Mouse (Mus musculus) midbrain, embryonic 11.5 days (tissue): ENCODE data around the gene Stoml1. TPM values are rescaled to one million over a fixed set of nuclear protein-coding genes. Genes with fewer than 3 reads are reported as not detected.
A peak's percentile ranks its signal among the peaks of the same experiment; 100 is the strongest.

ENCODE experiments used
- ATAC-seq: fragments of 200-750 bp; cut with Nextera tagmentation; 2 replicates; pipeline ENCODE4 v1.8.0; 2017; ENCODE audit warnings: moderate TSS enrichment, moderate library complexity; ENCODE audit not compliant: low FRiP score
- DNase-seq: peaks from one replicate; pipeline ENCODE4 v3.0.0; 2015; ENCODE audit warnings: low spot score; ENCODE audit errors: missing footprints
- H3K27ac ChIP-seq: fragments of 300-500 bp; sonication (generic); 2 replicates; pipeline ENCODE4 v1.5.1; 2014; ENCODE audit warnings: low read depth, low read length
- H3K27me3 ChIP-seq: fragments of 300-500 bp; sonication (generic); 2 replicates; pipeline ENCODE4 v1.6.1; 2014; ENCODE audit warnings: mild to moderate bottlenecking, low read length, moderate library complexity, mixed read lengths; ENCODE audit not compliant: control insufficient read depth, insufficient read depth
- H3K36me3 ChIP-seq: fragments of 300-500 bp; sonication (generic); 2 replicates; pipeline ENCODE4 v1.6.1; 2014; ENCODE audit warnings: mild to moderate bottlenecking, low read length, moderate library complexity, mixed read lengths; ENCODE audit not compliant: control insufficient read depth, insufficient read depth
- H3K4me1 ChIP-seq: fragments of 300-500 bp; sonication (generic); 2 replicates; pipeline ENCODE4 v1.6.1; 2014; ENCODE audit warnings: low read length; ENCODE audit not compliant: control insufficient read depth, insufficient read depth
- H3K4me2 ChIP-seq: fragments of 300-500 bp; sonication (generic); 2 replicates; pipeline ENCODE4 v1.6.1; 2014; ENCODE audit warnings: mild to moderate bottlenecking, moderate library complexity
- H3K4me3 ChIP-seq: fragments of 300-500 bp; sonication (generic); 2 replicates; pipeline ENCODE4 v1.5.1; 2014; ENCODE audit warnings: low read depth, low read length
- H3K9ac ChIP-seq: fragments of 300-500 bp; sonication (generic); 2 replicates; pipeline ENCODE4 v1.6.1; 2014; ENCODE audit warnings: low read length
- H3K9me3 ChIP-seq: fragments of 300-500 bp; sonication (generic); 2 replicates; pipeline ENCODE4 v1.6.1; 2016; ENCODE audit warnings: low read length; ENCODE audit not compliant: control insufficient read depth
- WGBS: fragments of 180-500 bp; shearing (Covaris S2); extraction: QIAGEN DNeasy Blood & Tissue Kit; methylation state at CpG from one replicate; pipeline ENCODE4 v1.1.7; 2014; 5-methylcytosine and 5-hydroxymethylcytosine counted together
- microRNA-seq: library from miRNA; unstranded; fragments of <30 nt; microRNA quantifications from one replicate; pipeline ENCODE4, GENCODE M21; 2017
- polyA plus RNA-seq: library from polyadenylated mRNA; unstranded; fragments of >200 nt; fragmentation: Nextera tagmentation; extraction: Ambion mirVana; gene quantifications from 2 replicates; pipeline ENCODE4 v1.2.1, GENCODE M21; 2014

Gene Stoml1
- polyA plus RNA-seq, 1 experiment from 2014 or later, result 29.7 TPM

DNA sequence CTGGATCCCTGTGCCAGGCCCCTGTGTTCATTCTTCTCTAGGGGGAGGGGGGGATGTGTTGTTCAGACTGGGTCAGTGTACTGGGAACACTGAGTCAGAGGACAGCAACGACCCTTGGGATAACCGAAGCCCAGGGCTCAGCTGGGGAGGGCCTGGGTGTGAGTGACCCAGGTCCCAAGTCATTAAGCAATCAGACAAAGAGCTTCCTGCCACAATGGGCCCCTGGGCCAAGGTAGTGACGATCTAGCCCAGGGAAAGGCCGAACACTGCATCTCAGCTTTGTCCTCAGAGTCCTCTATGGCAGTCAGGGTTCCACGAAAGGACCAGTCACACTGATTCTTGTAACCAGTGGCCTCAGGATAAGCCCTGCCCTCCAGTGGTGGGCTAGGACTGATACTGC lies 50.2 kb downstream of the Stoml1 start:
- no peak overlapping the region for H3K9ac ChIP-seq
- no peaks in the 10 kb centered on the region for H3K27me3 ChIP-seq
- no peak overlapping the region for H3K4me3 ChIP-seq
- peaks cover 6% of the 10 kb centered on the region for H3K4me1 ChIP-seq
- no peak overlapping the region for H3K4me2 ChIP-seq
- no peaks in the 10 kb centered on the region for H3K9me3 ChIP-seq
- ATAC-seq (no peak), DNase-seq (no peak)
- no peak overlapping the region for H3K27ac ChIP-seq
- no peaks in the 10 kb centered on the region for H3K36me3 ChIP-seq
- 63% methylated on average over 5 of the region's 5 CpGs for WGBS

DNA sequence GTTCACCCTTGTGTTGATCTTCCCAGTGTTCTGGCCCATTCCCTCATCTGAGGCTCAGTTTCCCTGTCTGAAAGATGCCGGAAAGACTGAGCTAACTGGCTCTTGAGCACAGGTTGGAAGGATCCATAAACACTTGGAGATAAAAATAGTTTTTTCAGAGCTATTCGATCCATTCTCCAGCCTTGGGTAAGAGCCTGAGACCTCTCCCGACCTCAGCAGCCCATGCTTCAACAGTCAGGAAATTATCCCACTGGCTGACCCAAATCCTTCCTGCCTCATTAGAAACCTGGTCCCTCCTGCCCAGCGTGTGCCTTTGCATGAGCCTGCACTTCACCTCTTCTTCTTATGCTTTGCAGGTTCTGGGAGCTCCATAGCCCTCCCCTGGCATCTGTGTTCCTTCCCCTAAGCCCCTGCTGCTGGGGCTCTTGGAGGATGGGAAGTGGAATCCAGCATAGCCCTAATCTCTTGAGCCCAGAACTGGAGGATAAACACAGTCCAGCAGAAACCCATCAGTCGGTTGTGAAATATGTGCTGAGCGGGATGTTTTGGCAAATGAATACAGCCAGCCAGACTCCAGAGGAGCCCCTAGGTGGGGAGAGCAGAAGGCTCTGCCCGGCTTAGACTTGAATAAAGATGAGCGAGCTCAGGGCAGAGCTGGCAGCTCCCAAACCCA lies 50.8 kb downstream of the Stoml1 start:
- 60% methylated on average over 8 of the region's 8 CpGs for WGBS

DNA sequence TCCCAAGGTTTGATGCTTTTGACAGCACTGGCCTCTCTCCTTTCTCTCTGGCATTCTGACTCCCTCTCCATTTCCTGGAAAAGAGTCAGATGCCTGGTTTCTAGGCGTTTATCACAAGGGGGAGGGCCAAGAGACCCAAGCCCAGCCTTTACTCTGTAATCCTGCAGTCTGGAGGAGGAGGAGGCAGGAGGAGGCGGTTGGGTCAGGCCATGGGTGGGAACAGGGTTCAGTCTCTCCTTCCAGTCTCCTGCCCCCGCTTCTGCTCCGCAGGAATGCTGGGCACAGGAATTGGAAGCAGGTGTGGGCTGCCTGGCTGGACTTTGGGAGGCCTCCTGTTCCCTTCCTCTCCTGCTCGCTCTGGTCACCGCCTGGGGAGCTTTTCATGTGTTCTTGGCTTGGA lies 52.7 kb downstream of the Stoml1 start:
- Histone ChIP-seq H3K4me2 (no peak overlapping the region), H3K4me3 (no peak overlapping the region), H3K27me3 (0 out of 2 replicates have a peak, but pooled peaks cover 3% of the 10 kb centered on the region), H3K9me3 (no peaks in the 10 kb centered on the region), H3K36me3 (no peaks in the 10 kb centered on the region), H3K9ac (no peak overlapping the region), H3K27ac (no peak overlapping the region), H3K4me1 (peaks cover 6% of the 10 kb centered on the region)
- 20% methylated on average over 6 of the region's 6 CpGs for WGBS
- ATAC-seq (no peak), DNase-seq (no peak)

More for the DNA sequence above, 50.8 kb downstream of the Stoml1 start:
- no peak for DNase-seq
- Histone ChIP-seq H3K9ac (no peak overlapping the region), H3K4me2 (no peak overlapping the region), H3K27ac (no peak overlapping the region), H3K27me3 (no peaks in the 10 kb centered on the region), H3K36me3 (no peaks in the 10 kb centered on the region), H3K4me1 (peaks cover 6% of the 10 kb centered on the region), H3K4me3 (no peak overlapping the region), H3K9me3 (no peaks in the 10 kb centered on the region)
- ATAC-seq, result no peak

DNA sequence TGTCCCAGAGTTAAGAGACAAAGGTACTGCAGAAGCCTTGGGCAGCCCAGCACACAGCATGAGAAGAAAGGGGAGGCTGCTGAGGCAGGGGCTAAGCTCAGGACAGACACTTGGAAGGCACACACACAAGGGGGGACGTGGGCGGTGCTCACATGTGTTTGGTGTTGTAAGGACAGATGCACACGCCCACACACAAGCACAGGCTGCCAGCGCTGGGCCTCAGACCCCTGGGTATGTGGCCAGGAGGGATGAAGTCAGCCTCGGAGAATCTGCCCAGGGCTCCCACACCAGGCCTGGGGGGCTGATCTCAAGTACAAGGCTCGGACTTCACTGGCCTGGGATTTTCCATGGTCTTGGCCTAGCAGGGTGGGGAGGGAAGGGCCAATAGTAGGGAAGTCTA lies 55.4 kb downstream of the Stoml1 start:
- Histone ChIP-seq H3K4me1 (peaks cover 16% of the 10 kb centered on the region), H3K4me3 (no peak overlapping the region), H3K9me3 (no peaks in the 10 kb centered on the region), H3K36me3 (no peaks in the 10 kb centered on the region), H3K27ac (no peak overlapping the region), H3K4me2 (no peak overlapping the region), H3K9ac (no peak overlapping the region), H3K27me3 (peaks cover 21% of the 10 kb centered on the region)
- DNase-seq, result no peak
- no peak for ATAC-seq
- 30% methylated on average over 6 of the region's 6 CpGs for WGBS

DNA sequence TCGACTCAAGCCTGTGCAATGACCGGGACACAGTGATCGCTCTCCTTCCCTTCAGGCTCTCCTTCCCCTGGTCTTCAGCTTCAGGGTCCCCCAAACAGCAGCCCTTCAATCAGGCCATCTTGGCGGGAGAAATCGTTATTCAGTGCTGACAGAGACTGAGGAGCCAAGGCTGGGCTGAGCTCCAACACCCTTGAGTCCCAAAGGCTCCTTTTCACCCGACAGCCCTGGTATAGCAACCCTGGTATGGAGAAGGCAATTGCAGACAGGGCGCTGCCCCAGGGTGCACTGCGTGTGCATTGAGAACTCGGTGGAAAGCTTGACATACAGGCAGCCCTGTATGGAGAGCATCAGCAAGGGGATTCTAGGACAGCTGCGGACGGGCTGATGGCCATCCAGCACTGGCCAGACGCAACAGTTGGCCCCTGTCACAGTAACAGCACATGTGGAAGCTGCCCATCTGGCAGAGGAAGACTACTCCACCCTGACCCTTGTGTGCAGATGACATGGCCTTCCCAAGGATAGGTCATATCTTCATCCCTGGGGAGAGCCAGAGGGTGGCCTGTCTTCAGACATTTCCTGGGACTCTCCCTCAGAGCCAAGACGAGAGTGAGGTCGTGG lies 57.2 kb downstream of the Stoml1 start:
- Histone ChIP-seq H3K9ac (no peak overlapping the region), H3K4me3 (no peak overlapping the region), H3K4me2 (no peak overlapping the region), H3K36me3 (no peaks in the 10 kb centered on the region), H3K4me1 (peaks cover 16% of the 10 kb centered on the region), H3K27me3 (peaks cover 21% of the 10 kb centered on the region), H3K27ac (no peak overlapping the region), H3K9me3 (no peaks in the 10 kb centered on the region)
- 87% methylated on average over 14 of the region's 14 CpGs for WGBS
- ATAC-seq (no peak), DNase-seq (no peak)

DNA sequence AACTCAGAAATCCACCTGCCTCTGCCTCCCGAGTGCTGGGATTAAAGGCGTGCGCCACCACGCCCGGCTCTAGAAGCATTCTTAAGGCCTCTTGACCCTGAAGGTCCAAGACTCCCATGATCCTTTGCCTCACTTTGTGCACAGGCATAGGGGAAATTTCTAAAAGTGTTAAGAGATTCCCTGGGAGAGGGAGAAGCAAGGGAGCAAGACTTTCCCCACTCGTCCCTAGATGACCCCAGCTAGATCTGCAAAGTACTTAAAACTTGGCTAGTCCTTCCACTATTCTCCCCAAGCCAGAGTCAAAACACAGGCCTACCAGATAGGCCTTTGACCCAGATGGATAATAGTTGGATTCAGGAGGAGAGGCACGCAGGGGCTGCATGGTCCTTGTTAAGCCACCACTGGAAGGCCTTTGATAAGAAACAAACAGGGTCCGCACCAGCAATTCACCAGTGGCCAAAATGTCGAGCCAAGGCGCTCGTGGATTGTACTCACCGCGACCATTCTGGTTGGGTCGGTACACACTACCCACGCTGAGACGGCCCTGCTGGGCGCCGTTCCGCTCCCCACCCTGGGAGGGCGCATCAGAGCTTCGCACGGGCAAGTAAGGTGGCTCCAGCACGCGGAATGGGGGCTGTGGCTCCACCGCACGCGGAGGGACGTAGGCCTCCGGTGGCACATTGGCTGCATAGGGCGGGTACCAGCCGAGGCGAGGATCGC lies 58.4 kb downstream of the Stoml1 start:
- H3K36me3 ChIP-seq, result no peaks in the 10 kb centered on the region
- peak overlapping the region; percentile 59; the same call in 1 of the 2 replicates for H3K4me2 ChIP-seq
- no peak overlapping the region for H3K27ac ChIP-seq
- peaks cover 21% of the 10 kb centered on the region for H3K27me3 ChIP-seq
- ATAC-seq (no peak), DNase-seq (peak; percentile 88)
- no peaks in the 10 kb centered on the region for H3K9me3 ChIP-seq
- no peak overlapping the region for H3K9ac ChIP-seq
- H3K4me3 ChIP-seq, result 0 out of 2 replicates have a peak overlapping the region, but pooled peaks have one; percentile 34
- 50% methylated on average over 33 of the region's 33 CpGs for WGBS
- H3K4me1 ChIP-seq, result peaks cover 22% of the 10 kb centered on the region

Small RNA genes within 50 kb of the gene (microRNA-seq; reads per million reads assigned to microRNA genes)
- gene Mir6385, result not detected

Other genes starting within 250 kb of the Stoml1 start
- 0.12 TPM in 1 of 2 replicates, not detected in the other for gene Cyp11a1, start 246.8 kb upstream of the Stoml1 start, polyA plus RNA-seq
- gene Stra6, start 189.4 kb upstream of the Stoml1 start, polyA plus RNA-seq, result 7.3 and 9.7 TPM in 2 replicates
- gene Ccdc33, start 134.3 kb upstream of the Stoml1 start, polyA plus RNA-seq, result 0.41 and 0.90 TPM in 2 replicates
- gene Islr, start 48.9 kb upstream of the Stoml1 start, polyA plus RNA-seq, result 13.0 and 13.9 TPM in 2 replicates
- 18.7 and 19.6 TPM in 2 replicates for gene Islr2, start 48.8 kb upstream of the Stoml1 start, polyA plus RNA-seq
- gene Pml, start 3.4 kb upstream of the Stoml1 start, polyA plus RNA-seq, result 8.7 and 10.1 TPM in 2 replicates
- 9.9 TPM in 2 replicates for gene Loxl1, start 60.0 kb downstream of the Stoml1 start, polyA plus RNA-seq
- not detected in 2 replicates for gene Tbc1d21, start 117.3 kb downstream of the Stoml1 start, polyA plus RNA-seq
- gene Insyn1, start 235.4 kb downstream of the Stoml1 start, polyA plus RNA-seq, result 1.4 and 1.8 TPM in 2 replicates